Mouse (Mus musculus) limb, embryonic 13.5 days (tissue): Measurements from ENCODE around the gene Tuba3a. TPM values are rescaled to one million over a fixed set of nuclear protein-coding genes. Genes with fewer than 3 reads are reported as not detected.
A peak's percentile ranks its signal among the peaks of the same experiment; 100 is the strongest.
"Not testable (repeated sequence)": the region's sequence is repeated elsewhere in the genome, so short reads cannot be mapped to it uniquely, and the experiment has no call there.

Source experiments
- ATAC-seq: fragments of 200-750 bp; cut with Nextera tagmentation; 2 replicates; pipeline ENCODE4 v1.8.0; 2017; ENCODE audit warnings: low read depth, moderate number of reproducible peaks, moderate TSS enrichment; ENCODE audit not compliant: low FRiP score
- H3K27ac ChIP-seq: fragments of 300-500 bp; sonication (generic); 2 replicates; pipeline ENCODE4 v1.5.1; 2015; ENCODE audit warnings: inconsistent platforms, mild to moderate bottlenecking, moderate library complexity
- H3K27me3 ChIP-seq: fragments of 300-500 bp; sonication (generic); 2 replicates; pipeline ENCODE4 v1.6.1; 2015; ENCODE audit warnings: mild to moderate bottlenecking, inconsistent platforms
- H3K36me3 ChIP-seq: fragments of 300-500 bp; sonication (generic); 2 replicates; pipeline ENCODE4 v1.6.1; 2015; ENCODE audit warnings: inconsistent platforms, mild to moderate bottlenecking, moderate library complexity
- H3K4me1 ChIP-seq: fragments of 300-500 bp; sonication (generic); 2 replicates; pipeline ENCODE4 v1.6.1; 2015; ENCODE audit warnings: inconsistent platforms
- H3K4me2 ChIP-seq: fragments of 300-500 bp; sonication (generic); replicated peaks from 2 replicates; pipeline ENCODE4 v1.6.1; 2015; ENCODE audit warnings: inconsistent platforms, mild to moderate bottlenecking, moderate library complexity
- H3K4me3 ChIP-seq: fragments of 300-500 bp; sonication (generic); 2 replicates; pipeline ENCODE4 v1.5.1; 2015; ENCODE audit warnings: moderate library complexity, mild to moderate bottlenecking, inconsistent platforms
- H3K9ac ChIP-seq: fragments of 300-500 bp; sonication (generic); 2 replicates; pipeline ENCODE4 v1.6.1; 2015; ENCODE audit warnings: mild to moderate bottlenecking, inconsistent platforms
- H3K9me3 ChIP-seq: fragments of 300-500 bp; sonication (generic); 2 replicates; pipeline ENCODE4 v1.6.1; 2016; ENCODE audit warnings: inconsistent platforms
- WGBS: fragments of 180-500 bp; shearing (Covaris S2); methylation state at CpG from one replicate; pipeline ENCODE4 v1.1.7; 2015; 5-methylcytosine and 5-hydroxymethylcytosine counted together
- polyA plus RNA-seq: library from polyadenylated mRNA; unstranded; fragments of >200 nt; fragmentation: Nextera tagmentation; extraction: Ambion mirVana; gene quantifications from 2 replicates; pipeline ENCODE4 v1.2.1, GENCODE M21; 2015

Gene Tuba3a
- polyA plus RNA-seq, 1 experiment from 2014 or later: 0.80 TPM

DNA sequence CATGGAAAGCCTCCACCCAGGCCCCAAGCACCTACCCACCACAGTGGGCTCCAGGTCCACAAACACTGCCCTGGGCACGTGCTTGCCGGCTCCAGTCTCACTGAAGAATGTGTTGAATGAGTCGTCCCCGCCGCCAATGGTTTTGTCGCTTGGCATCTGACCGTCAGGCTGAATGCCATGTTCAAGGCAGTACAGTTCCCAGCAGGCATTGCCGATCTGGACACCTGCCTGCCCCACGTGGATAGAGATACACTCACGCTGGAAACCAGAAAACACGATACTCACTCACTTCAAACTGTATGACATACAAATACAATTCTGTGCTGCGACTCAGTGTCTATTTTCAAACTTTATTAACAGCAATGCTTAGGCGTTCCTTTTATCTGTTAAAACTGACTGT, 3.1 kb downstream of the Tuba3a start:
- not testable (repeated sequence) for H3K9ac ChIP-seq, H3K4me3 ChIP-seq, H3K27me3 ChIP-seq, ATAC-seq, H3K4me2 ChIP-seq, H3K27ac ChIP-seq, H3K9me3 ChIP-seq, H3K36me3 ChIP-seq
- WGBS: 93% methylated on average over 13 of the region's 13 CpGs
- peaks cover 14% of the 10 kb centered on the region for H3K4me1 ChIP-seq

DNA sequence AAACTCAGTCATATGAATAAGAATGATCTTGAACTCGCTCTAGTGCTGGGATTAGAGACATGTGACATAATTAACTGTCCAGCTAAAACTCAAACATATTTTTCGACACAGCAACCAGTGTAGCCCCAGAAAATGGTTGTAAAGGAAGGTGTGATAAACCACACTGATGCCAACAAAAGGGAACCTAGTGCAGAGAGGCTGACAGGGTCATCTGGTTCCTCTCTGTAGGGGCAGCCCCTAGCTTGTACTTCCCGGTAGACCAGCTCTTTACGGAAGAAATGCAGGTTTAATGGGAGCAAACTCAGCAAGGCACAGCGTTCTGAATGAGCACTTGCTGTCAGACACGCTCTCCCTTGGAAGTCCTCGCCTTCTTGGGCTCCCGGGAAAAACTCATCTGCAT, 6.1 kb downstream of the Tuba3a start:
- Histone ChIP-seq H3K9ac (no peak overlapping the region), H3K4me3 (no peak overlapping the region), H3K9me3 (no peaks in the 10 kb centered on the region; the same call in 1 of the 2 replicates), H3K4me1 (no peaks in the 10 kb centered on the region; the same call in 1 of the 2 replicates), H3K27ac (no peak overlapping the region), H3K36me3 (no peaks in the 10 kb centered on the region), H3K4me2 (no peak overlapping the region), H3K27me3 (no peaks in the 10 kb centered on the region)
- ATAC-seq: peak; percentile 44; the same call in 1 of the 2 replicates
- 57% methylated on average over 8 of the region's 8 CpGs for WGBS

DNA sequence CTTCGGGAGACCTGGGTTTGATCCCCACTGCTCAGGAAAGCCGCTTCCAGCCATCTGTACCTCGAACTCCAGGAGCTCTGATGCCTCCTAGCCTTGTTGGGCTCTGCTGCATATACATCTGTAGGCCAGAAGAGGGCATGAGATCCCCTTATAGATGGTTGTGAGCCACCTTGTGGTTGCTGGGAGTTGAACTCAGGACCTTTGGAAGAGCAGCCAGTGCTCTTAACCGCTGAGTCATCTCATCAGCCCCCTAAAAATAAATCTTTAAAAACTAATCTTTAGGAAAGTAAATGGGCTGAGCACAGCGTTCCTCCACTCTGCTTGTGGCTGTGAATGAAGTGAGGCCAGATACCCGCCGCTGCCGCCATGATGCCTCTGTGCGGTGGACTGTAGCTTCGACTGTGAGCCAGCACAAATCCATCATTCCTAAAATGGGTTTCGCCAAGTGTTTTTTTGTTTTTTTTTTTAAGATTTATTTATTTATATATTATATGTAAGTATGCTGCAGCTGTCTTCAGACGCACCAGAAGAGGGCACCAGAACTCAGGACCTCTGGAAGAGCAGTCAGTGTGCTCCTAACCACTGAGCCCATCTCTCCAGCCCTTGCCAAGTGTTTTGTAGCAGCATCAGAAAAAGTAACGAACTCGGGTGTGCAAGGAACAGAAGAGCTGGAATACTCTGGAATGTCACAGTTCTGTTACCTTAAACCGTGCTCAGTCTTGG, 10.8 kb downstream of the Tuba3a start:
- WGBS: 59% methylated on average over 15 of the region's 15 CpGs
- Histone ChIP-seq H3K4me1 (peaks cover 4% of the 10 kb centered on the region), H3K36me3 (no peaks in the 10 kb centered on the region), H3K9ac (no peak overlapping the region), H3K4me3 (no peak overlapping the region), H3K27me3 (no peaks in the 10 kb centered on the region; the same call in 1 of the 2 replicates), H3K9me3 (no peaks in the 10 kb centered on the region), H3K27ac (no peak overlapping the region), H3K4me2 (no peak overlapping the region)
- no peak for ATAC-seq

DNA sequence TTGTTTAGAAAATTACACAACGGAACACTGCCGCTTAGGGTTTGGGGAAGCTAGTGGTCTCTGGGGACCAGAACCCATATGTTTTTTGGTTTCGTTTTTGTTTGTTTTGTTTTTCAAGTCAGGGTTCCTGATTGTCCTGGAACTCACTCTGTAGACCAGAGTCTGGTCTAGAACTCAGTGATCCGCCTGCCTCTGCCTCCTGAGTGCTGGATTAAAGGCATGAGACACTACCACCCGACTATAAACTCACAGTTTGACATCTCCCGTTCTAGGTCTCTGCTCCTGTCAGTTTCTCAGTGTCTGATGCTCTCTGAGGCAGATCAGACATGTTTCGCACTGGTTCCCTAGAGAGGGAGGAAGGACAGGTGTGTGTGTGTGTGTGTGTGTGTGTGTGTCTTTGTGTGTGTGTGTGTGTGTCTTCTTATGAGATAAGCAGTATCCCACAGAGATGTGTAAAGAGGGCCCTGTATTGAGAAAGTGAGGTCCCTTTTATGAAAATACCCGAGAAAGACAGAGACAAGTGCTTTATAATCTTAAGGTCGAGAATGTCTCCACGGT, 13.5 kb downstream of the Tuba3a start:
- H3K9ac ChIP-seq: no peak overlapping the region
- no peaks in the 10 kb centered on the region for H3K36me3 ChIP-seq
- peaks cover 4% of the 10 kb centered on the region for H3K4me1 ChIP-seq
- 80% methylated on average over 10 of the region's 10 CpGs for WGBS
- no peak overlapping the region for H3K27ac ChIP-seq
- no peaks in the 10 kb centered on the region; the same call in 1 of the 2 replicates for H3K27me3 ChIP-seq
- ATAC-seq: no peak
- H3K4me2 ChIP-seq: no peak overlapping the region
- H3K9me3 ChIP-seq: no peaks in the 10 kb centered on the region
- no peak overlapping the region for H3K4me3 ChIP-seq

DNA sequence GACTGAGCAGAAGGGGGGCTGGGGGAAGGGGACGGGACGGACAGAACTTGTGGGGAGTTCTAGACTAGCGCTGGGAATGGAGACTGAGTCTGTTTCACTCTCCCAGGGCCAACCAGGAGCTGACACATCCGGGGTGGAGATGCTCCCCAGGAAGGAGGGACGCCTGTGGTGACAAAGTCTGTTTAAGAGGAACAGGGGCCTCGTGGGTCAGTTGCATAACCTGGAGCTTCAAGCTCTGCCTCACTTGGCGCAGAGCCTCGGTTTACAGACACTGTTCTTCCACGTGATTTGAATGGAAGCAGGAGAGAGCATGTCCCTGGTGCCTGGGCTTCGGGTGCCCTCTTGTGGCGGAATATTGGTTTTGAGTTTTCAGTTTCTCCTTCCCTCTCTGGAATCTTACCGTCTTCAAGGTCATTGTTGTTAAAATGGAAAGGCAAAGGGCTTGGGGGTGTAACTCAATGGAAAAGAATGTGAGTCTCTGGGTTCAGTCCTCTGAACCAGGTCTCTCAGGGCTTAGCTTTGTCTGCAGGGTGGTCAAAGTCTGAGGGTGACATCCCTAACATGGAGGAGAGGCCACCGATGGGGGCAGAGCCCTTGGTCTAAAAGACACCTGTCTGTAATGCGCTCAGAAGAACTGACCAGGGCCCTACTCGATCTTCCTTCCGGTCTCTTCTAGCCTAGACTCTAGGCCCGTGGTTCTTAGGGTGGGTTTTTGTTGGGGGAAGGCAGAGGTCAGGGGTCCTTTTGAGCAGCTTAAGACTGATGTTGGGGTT, 14.2 kb downstream of the Tuba3a start:
- H3K27me3 ChIP-seq: no peaks in the 10 kb centered on the region; the same call in 1 of the 2 replicates
- peak overlapping the region; percentile 60 for H3K4me2 ChIP-seq
- H3K4me3 ChIP-seq: no peak overlapping the region
- WGBS: 21% methylated on average over 17 of the region's 17 CpGs
- H3K9ac ChIP-seq: no peak overlapping the region
- peak; percentile 88 for ATAC-seq
- no peak overlapping the region for H3K27ac ChIP-seq
- H3K9me3 ChIP-seq: no peaks in the 10 kb centered on the region
- peaks cover 4% of the 10 kb centered on the region for H3K4me1 ChIP-seq
- no peaks in the 10 kb centered on the region for H3K36me3 ChIP-seq

DNA sequence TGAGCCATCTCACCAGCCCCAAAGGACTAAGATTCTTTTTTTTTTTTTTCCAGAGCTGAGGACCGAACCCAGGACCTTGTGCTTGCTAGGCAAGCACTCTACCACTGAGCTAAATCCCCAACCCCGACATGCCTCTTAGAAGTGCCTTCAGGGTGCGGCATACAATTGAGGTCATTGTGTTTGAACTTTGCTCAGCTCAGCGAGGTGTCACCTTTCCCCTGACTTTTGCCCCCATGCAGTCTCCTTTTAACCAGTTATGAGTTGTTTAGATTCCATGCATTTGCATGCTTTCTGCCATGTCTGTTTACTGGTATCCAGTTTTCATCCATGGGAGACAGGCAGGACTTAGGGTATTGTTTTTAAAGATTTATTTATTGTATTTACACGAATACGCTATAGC, 17.0 kb downstream of the Tuba3a start:
- ATAC-seq: no peak
- Histone ChIP-seq H3K9me3 (no peaks in the 10 kb centered on the region), H3K4me3 (no peak overlapping the region), H3K36me3 (no peaks in the 10 kb centered on the region), H3K4me1 (peaks cover 4% of the 10 kb centered on the region), H3K4me2 (no peak overlapping the region), H3K9ac (no peak overlapping the region), H3K27ac (no peak overlapping the region), H3K27me3 (peaks cover 3% of the 10 kb centered on the region; the same call in 1 of the 2 replicates)
- 52% methylated on average over 6 of the region's 6 CpGs for WGBS

DNA sequence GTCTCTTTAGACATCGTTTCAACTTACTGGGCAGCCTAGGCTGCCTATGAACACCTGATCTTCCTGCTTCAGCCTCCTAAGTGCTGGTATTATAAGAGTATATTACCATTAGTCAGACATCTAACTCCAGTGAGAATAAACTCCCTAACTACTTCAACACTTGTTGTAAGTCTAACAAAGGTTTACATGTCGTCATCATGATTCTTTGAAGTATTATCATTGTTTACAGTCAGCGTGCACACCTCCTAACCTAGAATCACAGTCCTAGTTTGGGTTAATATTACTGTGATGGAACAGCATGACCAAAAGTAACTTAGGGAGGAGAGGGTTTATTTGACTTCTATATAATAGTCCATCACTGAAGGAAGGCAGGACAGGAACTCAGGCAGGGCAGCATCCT, 18.4 kb downstream of the Tuba3a start:
- peaks cover 4% of the 10 kb centered on the region for H3K4me1 ChIP-seq
- H3K4me2 ChIP-seq: no peak overlapping the region
- H3K9me3 ChIP-seq: peaks cover 5% of the 10 kb centered on the region; the same call in 1 of the 2 replicates
- no peaks in the 10 kb centered on the region for H3K36me3 ChIP-seq
- no peak for ATAC-seq
- no peak overlapping the region for H3K4me3 ChIP-seq
- H3K9ac ChIP-seq: no peak overlapping the region
- peaks cover 3% of the 10 kb centered on the region; the same call in 1 of the 2 replicates for H3K27me3 ChIP-seq
- 78% methylated on average over 3 of the region's 3 CpGs for WGBS
- no peak overlapping the region for H3K27ac ChIP-seq

DNA sequence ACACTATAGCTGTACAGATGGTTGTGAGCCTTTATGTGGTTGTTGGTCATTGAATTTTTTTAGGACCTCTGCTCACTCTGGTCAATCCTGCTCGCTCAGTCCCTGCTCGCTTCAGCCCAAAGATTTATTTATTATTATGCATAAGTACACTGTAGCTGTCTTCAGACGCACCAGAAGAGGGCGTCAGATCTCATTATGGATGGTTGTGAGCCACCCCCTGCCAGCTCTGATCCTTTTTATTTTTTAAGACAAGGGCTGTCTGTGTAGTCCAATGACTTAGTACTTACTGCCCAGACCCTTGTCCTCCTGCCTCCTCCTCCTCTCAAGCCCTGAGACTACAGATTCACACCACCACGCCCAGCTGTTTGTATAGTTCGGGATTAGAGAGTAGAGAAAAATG, 19.2 kb downstream of the Tuba3a start:
- not testable (repeated sequence) for H3K4me3 ChIP-seq, H3K27ac ChIP-seq, H3K4me1 ChIP-seq, H3K9ac ChIP-seq, ATAC-seq, H3K9me3 ChIP-seq, H3K36me3 ChIP-seq, H3K4me2 ChIP-seq, H3K27me3 ChIP-seq
- 76% methylated on average over 6 of the region's 6 CpGs for WGBS

DNA sequence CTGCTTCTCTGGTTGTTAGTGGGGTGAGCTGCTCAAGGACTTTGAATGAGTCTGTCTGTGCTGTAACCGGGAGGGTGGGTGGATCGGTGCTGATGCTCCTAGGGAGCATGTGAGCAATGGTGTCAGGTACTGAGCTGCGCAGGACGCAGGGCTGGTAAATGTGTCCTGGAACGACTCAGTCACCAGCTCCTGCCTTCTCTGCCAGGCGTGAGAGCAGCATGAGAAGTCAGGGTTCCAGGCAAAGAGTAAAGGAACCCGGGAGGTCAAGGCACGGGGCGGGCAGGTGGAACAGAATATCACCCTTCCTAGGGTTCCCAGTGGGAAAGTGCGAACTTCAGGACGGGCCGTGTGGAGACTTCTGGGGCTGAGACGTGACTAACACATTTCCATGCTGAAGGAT, 19.8 kb downstream of the Tuba3a start:
- Histone ChIP-seq H3K4me2 (no peak overlapping the region), H3K36me3 (no peaks in the 10 kb centered on the region), H3K9ac (no peak overlapping the region), H3K4me3 (no peak overlapping the region), H3K4me1 (no peaks in the 10 kb centered on the region), H3K27ac (no peak overlapping the region), H3K9me3 (peaks cover 5% of the 10 kb centered on the region; the same call in 1 of the 2 replicates), H3K27me3 (peaks cover 3% of the 10 kb centered on the region; the same call in 1 of the 2 replicates)
- 68% methylated on average over 13 of the region's 13 CpGs for WGBS
- no peak for ATAC-seq

DNA sequence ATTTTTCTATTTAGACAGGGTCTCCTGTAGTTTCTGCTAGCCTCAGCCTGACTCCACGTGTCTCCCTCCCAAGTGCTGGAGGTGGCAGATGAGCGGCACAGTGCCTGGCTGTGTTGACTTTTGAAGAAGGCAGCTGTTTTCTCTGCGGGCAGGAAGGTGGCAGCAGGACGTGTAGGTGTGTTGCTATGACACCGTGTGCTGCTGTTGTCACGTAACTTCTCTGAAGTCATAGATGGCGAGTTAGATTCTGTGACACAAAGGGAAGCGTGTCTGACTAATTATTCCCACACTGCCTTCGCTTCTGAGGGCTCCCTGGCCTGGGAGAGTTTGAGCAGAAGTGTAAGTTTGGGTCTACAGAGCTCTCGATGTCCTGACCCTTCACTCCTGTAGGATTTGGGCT, 20.6 kb downstream of the Tuba3a start:
- no peak for ATAC-seq
- no peak overlapping the region for H3K9ac ChIP-seq
- WGBS: 59% methylated on average over 10 of the region's 10 CpGs

DNA sequence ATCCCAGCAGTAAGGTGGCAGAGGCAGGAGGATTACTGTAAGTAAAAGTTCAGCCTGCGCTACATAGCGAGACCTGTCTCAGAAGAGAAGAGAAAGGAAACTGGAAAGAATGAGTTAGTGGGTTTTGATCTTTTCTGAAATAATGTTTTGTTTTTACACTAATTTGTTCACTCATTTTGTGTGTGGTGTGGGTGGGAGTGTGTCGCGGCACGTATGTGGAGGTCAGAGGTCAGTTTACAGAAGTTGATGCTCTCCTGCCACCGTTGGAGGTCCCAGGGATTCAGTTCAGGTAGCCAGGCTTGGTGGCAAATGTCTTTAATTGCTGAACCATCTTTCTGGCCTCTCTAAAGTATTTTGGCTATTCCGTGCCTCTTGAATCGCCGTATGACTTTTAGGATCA, 21.6 kb downstream of the Tuba3a start:
- no peaks in the 10 kb centered on the region for H3K36me3 ChIP-seq
- H3K9me3 ChIP-seq: peaks cover 5% of the 10 kb centered on the region; the same call in 1 of the 2 replicates
- WGBS: 83% methylated on average over 9 of the region's 9 CpGs
- H3K9ac ChIP-seq: no peak overlapping the region
- ATAC-seq: no peak
- H3K4me1 ChIP-seq: no peaks in the 10 kb centered on the region
- no peak overlapping the region for H3K4me2 ChIP-seq
- no peak overlapping the region for H3K4me3 ChIP-seq
- H3K27ac ChIP-seq: no peak overlapping the region
- peaks cover 3% of the 10 kb centered on the region; the same call in 1 of the 2 replicates for H3K27me3 ChIP-seq

More for the DNA sequence above, 20.6 kb downstream of the Tuba3a start:
- Histone ChIP-seq H3K4me1 (no peaks in the 10 kb centered on the region), H3K9me3 (peaks cover 5% of the 10 kb centered on the region; the same call in 1 of the 2 replicates), H3K4me3 (no peak overlapping the region), H3K27ac (no peak overlapping the region), H3K36me3 (no peaks in the 10 kb centered on the region), H3K27me3 (peaks cover 3% of the 10 kb centered on the region; the same call in 1 of the 2 replicates), H3K4me2 (no peak overlapping the region)

DNA sequence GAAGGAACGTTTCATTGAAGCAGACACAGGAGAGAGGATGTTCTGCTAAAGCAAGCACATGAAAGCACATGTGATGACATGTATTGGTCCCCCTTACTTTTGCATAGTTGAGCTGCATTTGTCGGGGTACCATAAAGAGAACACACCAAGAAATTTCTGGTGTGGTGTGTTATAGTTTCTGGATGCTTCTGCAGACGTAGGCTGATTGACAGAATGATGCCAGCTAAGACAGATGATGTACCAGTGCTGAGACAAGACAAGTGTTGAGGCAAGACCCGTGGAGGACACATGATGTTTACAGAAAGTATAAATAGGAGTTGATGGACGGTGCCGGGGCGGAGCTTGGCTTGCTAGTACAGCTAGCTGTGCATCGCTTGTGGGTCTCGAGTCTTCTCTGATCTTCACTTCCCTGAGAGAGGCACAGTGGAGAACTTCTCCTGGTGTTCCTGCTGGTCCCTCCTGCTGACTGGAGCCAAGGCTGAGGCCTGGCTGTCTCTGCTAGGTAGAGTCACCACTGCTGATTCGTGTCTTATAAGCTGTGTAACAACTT, 25.8 kb downstream of the Tuba3a start:
- H3K36me3 ChIP-seq: no peaks in the 10 kb centered on the region
- no peak overlapping the region for H3K27ac ChIP-seq
- no peak for ATAC-seq
- no peaks in the 10 kb centered on the region for H3K27me3 ChIP-seq
- H3K4me1 ChIP-seq: peaks cover 29% of the 10 kb centered on the region
- H3K4me2 ChIP-seq: no peak overlapping the region
- WGBS: 81% methylated on average over 10 of the region's 10 CpGs
- H3K4me3 ChIP-seq: no peak overlapping the region
- peaks cover 5% of the 10 kb centered on the region; the same call in 1 of the 2 replicates for H3K9me3 ChIP-seq
- no peak overlapping the region for H3K9ac ChIP-seq
